In the genomic region with DNA sequence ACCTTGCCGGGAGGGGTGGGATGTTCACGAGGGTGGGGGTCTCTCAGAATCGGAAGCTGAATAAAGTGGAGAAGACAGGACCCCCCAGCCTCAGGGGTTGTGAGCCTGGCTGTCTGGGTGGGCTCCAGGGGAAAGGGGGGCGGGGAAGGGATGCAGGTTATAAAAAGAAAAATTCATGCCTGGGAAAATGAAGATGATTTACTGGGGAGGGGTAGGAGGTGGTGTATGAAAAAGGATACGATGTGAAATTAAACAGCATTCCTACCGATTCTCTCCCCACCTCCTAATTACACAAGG, we compare ENCODE assay signal across 8 mouse cellular contexts. TPM values are rescaled to one million over a fixed set of nuclear protein-coding genes. Genes with fewer than 3 reads are reported as not detected.
DNase-seq lines count a peak whose midpoint lies in the region; ATAC-seq and TF ChIP-seq lines count a peak whose summit lies in the region.

No protein-coding gene starts in this region.

- TF ChIP-seq CTCF in heart, postnatal 0 days (IDR thresholded peaks at IDR 0.05; ENCODE audit: low read depth) = no peak
- no peak for TF ChIP-seq CTCF in hindbrain, postnatal 0 days (IDR thresholded peaks at IDR 0.05; ENCODE audit: low read depth)

- H3K4me3 ChIP-seq in heart, postnatal 0 days (ENCODE audit: low read depth, low read length) = peak overlapping the region; percentile 66
- peak overlapping the region; percentile 73 for H3K4me3 ChIP-seq in embryonic facial prominence, embryonic 13.5 days
- peak overlapping the region; percentile 89 for H3K4me3 ChIP-seq in hindbrain, postnatal 0 days (ENCODE audit: low read length)
- H3K4me3 ChIP-seq in midbrain, embryonic 16.5 days (ENCODE audit: low read depth, low read length) = peak overlapping the region; percentile 74

- TF ChIP-seq EP300 in heart, postnatal 0 days (IDR thresholded peaks at IDR 0.05; ENCODE audit: low read depth) = no peak

- no peaks in the 10 kb centered on the region for H3K9me3 ChIP-seq in heart, postnatal 0 days (replicated peaks; ENCODE audit: control insufficient read depth, low read length)
- no peaks in the 10 kb centered on the region for H3K9me3 ChIP-seq in embryonic facial prominence, embryonic 13.5 days
- no peaks in the 10 kb centered on the region for H3K9me3 ChIP-seq in hindbrain, postnatal 0 days (ENCODE audit: low read length)
- no peaks in the 10 kb centered on the region for H3K9me3 ChIP-seq in midbrain, embryonic 16.5 days (replicated peaks; ENCODE audit: control insufficient read depth, low read length, poor library complexity, severe bottlenecking)

- no peak for ATAC-seq in heart, postnatal 0 days (ENCODE audit: insufficient read depth, low read depth)
- no peak for ATAC-seq in embryonic facial prominence, embryonic 13.5 days (ENCODE audit: insufficient number of reproducible peaks, insufficient read depth, low FRiP score, low TSS enrichment, low read depth)
- ATAC-seq in hindbrain, postnatal 0 days = peak; percentile 20
- peak; percentile 36; the same call in 1 of the 2 replicates for ATAC-seq in midbrain, embryonic 16.5 days

- no peak overlapping the region for H3K27ac ChIP-seq in heart, postnatal 0 days (ENCODE audit: low read depth)
- no peak overlapping the region for H3K27ac ChIP-seq in embryonic facial prominence, embryonic 13.5 days
- H3K27ac ChIP-seq in hindbrain, postnatal 0 days = peak overlapping the region; percentile 87
- H3K27ac ChIP-seq in midbrain, embryonic 16.5 days (ENCODE audit: low read length) = peak overlapping the region; percentile 91

- peak overlapping the region; percentile 87 for H3K4me2 ChIP-seq in heart, postnatal 0 days (ENCODE audit: low read depth, low read length)
- peak overlapping the region; percentile 98 for H3K4me2 ChIP-seq in embryonic facial prominence, embryonic 13.5 days
- H3K4me2 ChIP-seq in hindbrain, postnatal 0 days (ENCODE audit: low read depth, low read length) = peak overlapping the region; percentile 81
- peak overlapping the region; percentile 69 for H3K4me2 ChIP-seq in midbrain, embryonic 16.5 days (ENCODE audit: low read length)

- 2% methylated on average over 6 of the region's 6 CpGs for WGBS in heart, postnatal 0 days
- 4% methylated on average over 6 of the region's 6 CpGs for WGBS in embryonic facial prominence, embryonic 13.5 days
- 0% methylated on average over 6 of the region's 6 CpGs for WGBS in hindbrain, postnatal 0 days
- under 1% methylated on average over 6 of the region's 6 CpGs for WGBS in midbrain, embryonic 16.5 days

- H3K4me1 ChIP-seq in heart, postnatal 0 days (ENCODE audit: control insufficient read depth, insufficient read depth) = no peaks in the 10 kb centered on the region; the same call in 1 of the 2 replicates
- H3K4me1 ChIP-seq in embryonic facial prominence, embryonic 13.5 days = peaks cover 10% of the 10 kb centered on the region
- H3K4me1 ChIP-seq in hindbrain, postnatal 0 days (ENCODE audit: insufficient read depth, low read length) = 0 out of 2 replicates have a peak, but pooled peaks cover 13% of the 10 kb centered on the region
- H3K4me1 ChIP-seq in midbrain, embryonic 16.5 days (ENCODE audit: control insufficient read depth, insufficient read depth, low read length) = peaks cover 18% of the 10 kb centered on the region

- H3K27me3 ChIP-seq in heart, postnatal 0 days (ENCODE audit: control insufficient read depth, insufficient read depth, low read length) = peaks cover 9% of the 10 kb centered on the region; the same call in 1 of the 2 replicates
- peaks cover 24% of the 10 kb centered on the region for H3K27me3 ChIP-seq in embryonic facial prominence, embryonic 13.5 days
- no peaks in the 10 kb centered on the region for H3K27me3 ChIP-seq in hindbrain, postnatal 0 days (ENCODE audit: insufficient read depth, low read length)
- no peaks in the 10 kb centered on the region for H3K27me3 ChIP-seq in midbrain, embryonic 16.5 days (ENCODE audit: control insufficient read depth, insufficient read depth, low read depth, low read length)

- no peak for DNase-seq in heart, postnatal 0 days (ENCODE audit: low spot score)
- DNase-seq in heart, adult 8-10 months (ENCODE audit: low spot score) = no peak
- no peak for DNase-seq in hindbrain, postnatal 0 days (ENCODE audit: low spot score)
- no peak for DNase-seq in gastrocnemius, postnatal 14 days
- DNase-seq in cerebellum, postnatal 4 days (ENCODE audit: low spot score in 2 of 2) = no peak
- no peak for DNase-seq in thymus, postnatal 10 days (ENCODE audit: low spot score in 2 of 2)

- intact Hi-C loops in gastrocnemius, postnatal 14 days (cut with DNase I; ENCODE audit: low total_unique reads) = no loop called here

- H3K36me3 ChIP-seq in heart, postnatal 0 days (replicated peaks; ENCODE audit: control insufficient read depth, insufficient read depth, low read length) = no peaks in the 10 kb centered on the region
- H3K36me3 ChIP-seq in embryonic facial prominence, embryonic 13.5 days = no peaks in the 10 kb centered on the region
- H3K36me3 ChIP-seq in hindbrain, postnatal 0 days (ENCODE audit: insufficient read depth, low read length) = no peaks in the 10 kb centered on the region
- no peaks in the 10 kb centered on the region for H3K36me3 ChIP-seq in midbrain, embryonic 16.5 days (ENCODE audit: control insufficient read depth, insufficient read depth, low read length)

- H3K9ac ChIP-seq in heart, postnatal 0 days (replicated peaks; ENCODE audit: low read depth, low read length) = peak overlapping the region; percentile 55; the same call in 1 of the 2 replicates
- H3K9ac ChIP-seq in embryonic facial prominence, embryonic 13.5 days = peak overlapping the region; percentile 71
- H3K9ac ChIP-seq in hindbrain, postnatal 0 days (replicated peaks; ENCODE audit: low read length) = peak overlapping the region; percentile 91
- H3K9ac ChIP-seq in midbrain, embryonic 16.5 days (ENCODE audit: low read depth, low read length) = peak overlapping the region; percentile 86

RNA-seq across cellular contexts. Expression of a gene that starts 0.6 kb away (rescaled TPM):
- 0.11 and 12.3 TPM in 2 replicates for total RNA-seq in heart, postnatal 0 days (2014; rRNA removed; ENCODE audit: low replicate concordance)
- 1.7 and 1.8 TPM in 2 replicates for polyA plus RNA-seq in heart, postnatal 0 days (2015; fragmentation: Nextera tagmentation; extraction: Ambion mirVana)
- 1 to 10 TPM; 1.0 to 1.2 (median 1.1) TPM for total RNA-seq in heart, adult 8-10 months (2022)
- 13.7 and 14.9 TPM in 2 replicates for polyA plus RNA-seq in embryonic facial prominence, embryonic 13.5 days (2015; fragmentation: Nextera tagmentation; extraction: Ambion mirVana)
- 59.1 and 71.0 TPM in 2 replicates for total RNA-seq in hindbrain, postnatal 0 days (2014; rRNA removed)
- polyA plus RNA-seq in hindbrain, postnatal 0 days (2015; fragmentation: Nextera tagmentation; extraction: Ambion mirVana) = 97.5 and 104 TPM in 2 replicates
- 94.2 and 110 TPM in 2 replicates for polyA plus RNA-seq in midbrain, embryonic 16.5 days (2015; fragmentation: Nextera tagmentation; extraction: Ambion mirVana)
- total RNA-seq in gastrocnemius, postnatal 14 days (2021) = under 1 TPM; 0.38 to 0.86 TPM

Comparison
In these comparisons a context has a peak if more than half of its experiments do, and no peak if none do; other contexts are left out.
1. ATAC-seq: peak in hindbrain, postnatal 0 days (single experiment) and midbrain, embryonic 16.5 days (single experiment); none in heart, postnatal 0 days (single experiment) and embryonic facial prominence, embryonic 13.5 days (single experiment).
2. H3K27ac ChIP-seq: peak in hindbrain, postnatal 0 days (single experiment) and midbrain, embryonic 16.5 days (single experiment); none in heart, postnatal 0 days (single experiment) and embryonic facial prominence, embryonic 13.5 days (single experiment).
3. Peak in every context shown above with its lines, with median percentiles within 50 percentile points of each other: H3K4me2 ChIP-seq, H3K4me3 ChIP-seq and H3K9ac ChIP-seq.